Mouse (Mus musculus): ENCODE measurements around the gene BC067074. TPM values are rescaled to one million over a fixed set of nuclear protein-coding genes. Genes with fewer than 3 reads are reported as not detected.

The BC067074 gene
- polyA plus RNA-seq, 1 experiment from 2014 or later, result 2.0 TPM

GRCm38 (mm10) chr13:113333931-113334330 lies 41.0 kb downstream of the BC067074 start:
- no peak for DNase-seq (ENCODE audit: low spot score)
- H3K4me2 ChIP-seq (ENCODE audit: low read depth, low read length, severe bottlenecking), result no peak overlapping the region
- no peaks in the 10 kb centered on the region for H3K27me3 ChIP-seq (ENCODE audit: control insufficient read depth, insufficient read depth, low read length)
- H3K27ac ChIP-seq (ENCODE audit: low read depth, low read length), result no peak overlapping the region
- H3K36me3 ChIP-seq (ENCODE audit: control insufficient read depth, insufficient read depth, low read length), result no peaks in the 10 kb centered on the region
- no peaks in the 10 kb centered on the region for H3K4me1 ChIP-seq (replicated peaks; ENCODE audit: control insufficient read depth, insufficient read depth, low read length)
- no peaks in the 10 kb centered on the region for H3K9me3 ChIP-seq (ENCODE audit: control insufficient read depth, low read length)
- H3K9ac ChIP-seq (ENCODE audit: low read length), result no peak overlapping the region
- 86% methylated on average over 5 of the region's 5 CpGs for WGBS
- no peak overlapping the region for H3K4me3 ChIP-seq (ENCODE audit: low read depth, low read length)
- no peak for ATAC-seq (replicated peaks; ENCODE audit: low FRiP score)

- no peak overlapping the region for H3K4me3 ChIP-seq (ENCODE audit: low read depth, low read length)
- no peaks in the 10 kb centered on the region for H3K36me3 ChIP-seq (ENCODE audit: control insufficient read depth, insufficient read depth, low read length)
- no peaks in the 10 kb centered on the region for H3K4me1 ChIP-seq (replicated peaks; ENCODE audit: control insufficient read depth, insufficient read depth, low read length)
- no peaks in the 10 kb centered on the region for H3K9me3 ChIP-seq (ENCODE audit: control insufficient read depth, low read length)
- no peak overlapping the region for H3K4me2 ChIP-seq (ENCODE audit: low read depth, low read length, severe bottlenecking)
- H3K27ac ChIP-seq (ENCODE audit: low read depth, low read length), result no peak overlapping the region
- no peak for DNase-seq (ENCODE audit: low spot score)
- no peak for ATAC-seq (replicated peaks; ENCODE audit: low FRiP score)
- no peaks in the 10 kb centered on the region for H3K27me3 ChIP-seq (ENCODE audit: control insufficient read depth, insufficient read depth, low read length)
- WGBS, result 81% methylated on average over 4 of the region's 4 CpGs
- no peak overlapping the region for H3K9ac ChIP-seq (ENCODE audit: low read length)
These were observed 41.8 kb downstream of the BC067074 start for GRCm38 (mm10) chr13:113334773-113335172.

- H3K4me1 ChIP-seq (replicated peaks; ENCODE audit: control insufficient read depth, insufficient read depth, low read length), result no peaks in the 10 kb centered on the region
- no peaks in the 10 kb centered on the region for H3K9me3 ChIP-seq (ENCODE audit: control insufficient read depth, low read length)
- ATAC-seq (replicated peaks; ENCODE audit: low FRiP score) (no peak; the same call in 1 of the 2 replicates), DNase-seq (ENCODE audit: low spot score) (no peak)
- H3K27me3 ChIP-seq (ENCODE audit: control insufficient read depth, insufficient read depth, low read length), result no peaks in the 10 kb centered on the region
- no peak overlapping the region for H3K4me2 ChIP-seq (ENCODE audit: low read depth, low read length, severe bottlenecking)
- no peak overlapping the region for H3K27ac ChIP-seq (ENCODE audit: low read depth, low read length)
- no peak overlapping the region for H3K9ac ChIP-seq (ENCODE audit: low read length)
- no peaks in the 10 kb centered on the region for H3K36me3 ChIP-seq (ENCODE audit: control insufficient read depth, insufficient read depth, low read length)
- WGBS, result 62% methylated on average over 6 of the region's 6 CpGs
- no peak overlapping the region for H3K4me3 ChIP-seq (ENCODE audit: low read depth, low read length)
These were observed 44.4 kb downstream of the BC067074 start for GRCm38 (mm10) chr13:113337223-113337858.

- 40% methylated on average over 2 of the region's 2 CpGs for WGBS
- no peaks in the 10 kb centered on the region for H3K27me3 ChIP-seq (ENCODE audit: control insufficient read depth, insufficient read depth, low read length)
- H3K9ac ChIP-seq (ENCODE audit: low read length), result no peak overlapping the region
- DNase-seq (ENCODE audit: low spot score) (no peak), ATAC-seq (replicated peaks; ENCODE audit: low FRiP score) (no peak)
- no peaks in the 10 kb centered on the region for H3K9me3 ChIP-seq (ENCODE audit: control insufficient read depth, low read length)
- H3K27ac ChIP-seq (ENCODE audit: low read depth, low read length), result no peak overlapping the region
- no peaks in the 10 kb centered on the region for H3K4me1 ChIP-seq (replicated peaks; ENCODE audit: control insufficient read depth, insufficient read depth, low read length)
- H3K4me3 ChIP-seq (ENCODE audit: low read depth, low read length), result no peak overlapping the region
- no peak overlapping the region for H3K4me2 ChIP-seq (ENCODE audit: low read depth, low read length, severe bottlenecking)
- no peaks in the 10 kb centered on the region for H3K36me3 ChIP-seq (ENCODE audit: control insufficient read depth, insufficient read depth, low read length)
These were observed 47.7 kb downstream of the BC067074 start for GRCm38 (mm10) chr13:113340644-113341043.

GRCm38 (mm10) chr13:113341161-113341560 lies 48.2 kb downstream of the BC067074 start:
- H3K9ac ChIP-seq (ENCODE audit: low read length), result no peak overlapping the region
- no peaks in the 10 kb centered on the region for H3K27me3 ChIP-seq (ENCODE audit: control insufficient read depth, insufficient read depth, low read length)
- no peaks in the 10 kb centered on the region for H3K4me1 ChIP-seq (replicated peaks; ENCODE audit: control insufficient read depth, insufficient read depth, low read length)
- H3K4me3 ChIP-seq (ENCODE audit: low read depth, low read length), result no peak overlapping the region
- no peak overlapping the region for H3K27ac ChIP-seq (ENCODE audit: low read depth, low read length)
- no peak overlapping the region for H3K4me2 ChIP-seq (ENCODE audit: low read depth, low read length, severe bottlenecking)
- no peaks in the 10 kb centered on the region for H3K9me3 ChIP-seq (ENCODE audit: control insufficient read depth, low read length)
- DNase-seq (ENCODE audit: low spot score), result no peak
- no peak for ATAC-seq (replicated peaks; ENCODE audit: low FRiP score)
- no peaks in the 10 kb centered on the region for H3K36me3 ChIP-seq (ENCODE audit: control insufficient read depth, insufficient read depth, low read length)

- ATAC-seq (replicated peaks; ENCODE audit: low FRiP score) (no peak), DNase-seq (ENCODE audit: low spot score) (no peak)
- Histone ChIP-seq H3K4me3 (ENCODE audit: low read depth, low read length) (no peak overlapping the region), H3K4me1 (replicated peaks; ENCODE audit: control insufficient read depth, insufficient read depth, low read length) (no peaks in the 10 kb centered on the region), H3K9me3 (ENCODE audit: control insufficient read depth, low read length) (no peaks in the 10 kb centered on the region), H3K36me3 (ENCODE audit: control insufficient read depth, insufficient read depth, low read length) (no peaks in the 10 kb centered on the region), H3K27ac (ENCODE audit: low read depth, low read length) (no peak overlapping the region), H3K27me3 (ENCODE audit: control insufficient read depth, insufficient read depth, low read length) (no peaks in the 10 kb centered on the region), H3K4me2 (ENCODE audit: low read depth, low read length, severe bottlenecking) (no peak overlapping the region), H3K9ac (ENCODE audit: low read length) (no peak overlapping the region)
- 88% methylated on average over 10 of the region's 10 CpGs for WGBS
These were observed 49.5 kb downstream of the BC067074 start for GRCm38 (mm10) chr13:113342355-113342919.

- no peak overlapping the region for H3K27ac ChIP-seq (ENCODE audit: low read depth, low read length)
These were observed 57.9 kb downstream of the BC067074 start for GRCm38 (mm10) chr13:113350743-113351430.

GRCm38 (mm10) chr13:113353546-113353945 lies 60.6 kb downstream of the BC067074 start:
- DNase-seq (ENCODE audit: low spot score), result no peak
- no peaks in the 10 kb centered on the region for H3K36me3 ChIP-seq (ENCODE audit: control insufficient read depth, insufficient read depth, low read length)
- no peaks in the 10 kb centered on the region for H3K27me3 ChIP-seq (ENCODE audit: control insufficient read depth, insufficient read depth, low read length)
- no peaks in the 10 kb centered on the region for H3K9me3 ChIP-seq (ENCODE audit: control insufficient read depth, low read length)
- WGBS, result 88% methylated on average over 3 of the region's 3 CpGs
- H3K9ac ChIP-seq (ENCODE audit: low read length), result no peak overlapping the region
- H3K4me1 ChIP-seq (replicated peaks; ENCODE audit: control insufficient read depth, insufficient read depth, low read length), result peaks cover 3% of the 10 kb centered on the region; the same call in 1 of the 2 replicates
- ATAC-seq (replicated peaks; ENCODE audit: low FRiP score), result no peak
- H3K4me2 ChIP-seq (ENCODE audit: low read depth, low read length, severe bottlenecking), result no peak overlapping the region
- H3K27ac ChIP-seq (ENCODE audit: low read depth, low read length), result no peak overlapping the region
- H3K4me3 ChIP-seq (ENCODE audit: low read depth, low read length), result no peak overlapping the region

More at GRCm38 (mm10) chr13:113350743-113351430, 57.9 kb downstream of the BC067074 start:
- no peaks in the 10 kb centered on the region for H3K27me3 ChIP-seq (ENCODE audit: control insufficient read depth, insufficient read depth, low read length)
- no peak for ATAC-seq (replicated peaks; ENCODE audit: low FRiP score)
- H3K4me1 ChIP-seq (replicated peaks; ENCODE audit: control insufficient read depth, insufficient read depth, low read length), result peaks cover 3% of the 10 kb centered on the region; the same call in 1 of the 2 replicates
- H3K9ac ChIP-seq (ENCODE audit: low read length), result no peak overlapping the region
- DNase-seq (ENCODE audit: low spot score), result no peak
- H3K4me2 ChIP-seq (ENCODE audit: low read depth, low read length, severe bottlenecking), result no peak overlapping the region
- H3K4me3 ChIP-seq (ENCODE audit: low read depth, low read length), result no peak overlapping the region
- no peaks in the 10 kb centered on the region for H3K9me3 ChIP-seq (ENCODE audit: control insufficient read depth, low read length)
- WGBS, result 70% methylated on average over 11 of the region's 11 CpGs
- no peaks in the 10 kb centered on the region for H3K36me3 ChIP-seq (ENCODE audit: control insufficient read depth, insufficient read depth, low read length)
